ENCODE assay signal across 8 mouse cellular contexts in genomic region chr12:75819481-75819880, GRCm38 (mm10). TPM values are rescaled to one million over a fixed set of nuclear protein-coding genes. Genes with fewer than 3 reads are reported as not detected.
DNase-seq lines count a peak whose midpoint lies in the region; ATAC-seq and TF ChIP-seq lines count a peak whose summit lies in the region.

No protein-coding gene starts in this region.

- peaks cover 22% of the 10 kb centered on the region for H3K27me3 ChIP-seq in forebrain, embryonic 10.5 days (ENCODE audit: poor library complexity, severe bottlenecking)
- peaks cover 21% of the 10 kb centered on the region for H3K27me3 ChIP-seq in limb, embryonic 10.5 days (ENCODE audit: low read depth, poor library complexity, severe bottlenecking)
- H3K27me3 ChIP-seq in neural tube, embryonic 13.5 days: peaks cover 19% of the 10 kb centered on the region

- peak overlapping the region; percentile 88 for H3K4me3 ChIP-seq in left cerebral cortex, adult 2 months
- peak overlapping the region; percentile 96 for H3K4me3 ChIP-seq in forebrain, embryonic 10.5 days
- H3K4me3 ChIP-seq in limb, embryonic 10.5 days: peak overlapping the region; percentile 96
- peak overlapping the region; percentile 94 for H3K4me3 ChIP-seq in neural tube, embryonic 13.5 days

- no peak overlapping the region for H3K27ac ChIP-seq in left cerebral cortex, adult 2 months
- H3K27ac ChIP-seq in forebrain, embryonic 10.5 days: peak overlapping the region; percentile 99
- H3K27ac ChIP-seq in limb, embryonic 10.5 days: peak overlapping the region; percentile 99
- H3K27ac ChIP-seq in neural tube, embryonic 13.5 days (replicated peaks): peak overlapping the region; percentile 68; the same call in 1 of the 2 replicates

- DNase-seq in left cerebral cortex, adult 2 months (ENCODE audit: extremely low spot score in 1 of 2, low spot score in 2 of 2): no peak
- DNase-seq in left cerebral cortex, postnatal 10 days (ENCODE audit: extremely low spot score in 1 of 2, low spot score in 2 of 2): no peak
- DNase-seq in forebrain, embryonic 10.5 days (ENCODE audit: extremely low spot score, low spot score): peak; percentile 26
- DNase-seq in limb, embryonic 10.5 days (ENCODE audit: low spot score): no peak
- DNase-seq in cerebellum, adult 18-20 months: no peak
- DNase-seq in left cerebral cortex, postnatal 14 days (ENCODE audit: low spot score in 2 of 2): no peak
- DNase-seq in thymus, adult 18-20 months: no peak

- intact Hi-C loops in left cerebral cortex, adult 2 months (cut with DNase I): no loop called here
- intact Hi-C loops in left cerebral cortex, postnatal 10 days (cut with DNase I): loop anchor here (5.0 kb wide), 1 partner anchor 73 kb away; no protein-coding TSS in a partner anchor
- intact Hi-C loops in left cerebral cortex, postnatal 14 days (cut with DNase I): loop anchor here (5.0 kb wide), 1 partner anchor 53 kb away; no protein-coding TSS in a partner anchor

- ATAC-seq in neural tube, embryonic 13.5 days (ENCODE audit: low read depth): no peak

- 17% methylated on average over 11 of the region's 11 CpGs for WGBS in forebrain, embryonic 10.5 days
- 19% methylated on average over 11 of the region's 11 CpGs for WGBS in limb, embryonic 10.5 days
- 7% methylated on average over 11 of the region's 11 CpGs for WGBS in neural tube, embryonic 13.5 days

- H3K9me3 ChIP-seq in forebrain, embryonic 10.5 days: no peaks in the 10 kb centered on the region
- H3K9me3 ChIP-seq in limb, embryonic 10.5 days (replicated peaks): no peaks in the 10 kb centered on the region
- no peaks in the 10 kb centered on the region for H3K9me3 ChIP-seq in neural tube, embryonic 13.5 days

- peaks cover 57% of the 10 kb centered on the region for H3K4me1 ChIP-seq in forebrain, embryonic 10.5 days
- peaks cover 51% of the 10 kb centered on the region for H3K4me1 ChIP-seq in limb, embryonic 10.5 days
- H3K4me1 ChIP-seq in neural tube, embryonic 13.5 days (replicated peaks): peaks cover 39% of the 10 kb centered on the region

- H3K9ac ChIP-seq in neural tube, embryonic 13.5 days: peak overlapping the region; percentile 89

- TF ChIP-seq CTCF in left cerebral cortex, adult 2 months (IDR thresholded peaks at IDR 0.05): no peak

- H3K4me2 ChIP-seq in neural tube, embryonic 13.5 days: peak overlapping the region; percentile 87

- H3K36me3 ChIP-seq in forebrain, embryonic 10.5 days (replicated peaks): 0 out of 2 replicates have a peak, but pooled peaks cover 7% of the 10 kb centered on the region
- no peaks in the 10 kb centered on the region for H3K36me3 ChIP-seq in limb, embryonic 10.5 days
- H3K36me3 ChIP-seq in neural tube, embryonic 13.5 days: no peaks in the 10 kb centered on the region

RNA-seq across cellular contexts. Expression of gene Syne2, which starts 1.5 kb away (rescaled TPM):
- 10 to 100 TPM; 20.5 to 22.5 TPM for total RNA-seq in left cerebral cortex, adult 2 months (2021)
- 10 to 100 TPM; 21.1 to 22.0 TPM for total RNA-seq in left cerebral cortex, postnatal 10 days (2021)
- 95.5 and 108 TPM in 2 replicates for polyA plus RNA-seq in forebrain, embryonic 10.5 days (2016; fragmentation: Nextera tagmentation; extraction: Ambion mirVana)
- polyA plus RNA-seq in limb, embryonic 10.5 days (2016; fragmentation: Nextera tagmentation; extraction: Ambion mirVana): 89.8 and 113 TPM in 2 replicates
- 48.5 and 53.5 TPM in 2 replicates for polyA plus RNA-seq in neural tube, embryonic 13.5 days (2015; fragmentation: Nextera tagmentation; extraction: Ambion mirVana)
- 10 to 100 TPM; 21.6 to 22.7 TPM for total RNA-seq in left cerebral cortex, postnatal 14 days (2021)
